Mouse (Mus musculus) stomach, embryonic 14.5 days (tissue): ENCODE measurements around the gene E130208F15Rik. TPM values are rescaled to one million over a fixed set of nuclear protein-coding genes. Genes with fewer than 3 reads are reported as not detected.
A peak's percentile ranks its signal among the peaks of the same experiment; 100 is the strongest.

ENCODE experiments used
- ATAC-seq: fragments of 200-750 bp; cut with Nextera tagmentation; 2 replicates; pipeline ENCODE4 v1.8.0; 2017; ENCODE audit warnings: low read depth, moderate TSS enrichment; ENCODE audit not compliant: insufficient number of reproducible peaks, insufficient read depth, low FRiP score
- H3K27ac ChIP-seq: fragments of 300-500 bp; sonication (generic); 2 replicates; pipeline ENCODE4 v1.5.1; 2014; ENCODE audit warnings: mild to moderate bottlenecking, low read length, moderate library complexity, mixed read lengths
- H3K27me3 ChIP-seq: fragments of 300-500 bp; sonication (generic); 2 replicates; pipeline ENCODE4 v1.6.1; 2014; ENCODE audit warnings: low read length, control low read depth, mixed read lengths; ENCODE audit not compliant: control insufficient read depth, insufficient read depth
- H3K36me3 ChIP-seq: fragments of 300-500 bp; sonication (generic); 2 replicates; pipeline ENCODE4 v1.6.1; 2014; ENCODE audit warnings: mild to moderate bottlenecking, control low read depth, low read length, moderate library complexity, mixed read lengths; ENCODE audit not compliant: control insufficient read depth, insufficient read depth
- H3K4me1 ChIP-seq: fragments of 300-500 bp; sonication (generic); 2 replicates; pipeline ENCODE4 v1.6.1; 2014; ENCODE audit warnings: low read length, control low read depth, mixed read lengths; ENCODE audit not compliant: control insufficient read depth, insufficient read depth
- H3K4me2 ChIP-seq: fragments of 300-500 bp; sonication (generic); replicated peaks from 2 replicates; pipeline ENCODE4 v1.6.1; 2014; ENCODE audit warnings: low read depth, low read length, control low read depth
- H3K4me3 ChIP-seq: fragments of 300-500 bp; sonication (generic); 2 replicates; pipeline ENCODE4 v1.5.1; 2014; ENCODE audit warnings: low read depth, low read length, control low read depth
- H3K9ac ChIP-seq: fragments of 300-500 bp; sonication (generic); replicated peaks from 2 replicates; pipeline ENCODE4 v1.6.1; 2014; ENCODE audit warnings: low read depth, mild to moderate bottlenecking, control low read depth, low read length, moderate library complexity, mixed read lengths
- H3K9me3 ChIP-seq: fragments of 300-500 bp; sonication (generic); 2 replicates; pipeline ENCODE4 v1.6.1; 2016; ENCODE audit warnings: low read depth, low read length, control low read depth; ENCODE audit not compliant: control insufficient read depth
- WGBS: fragments of 180-500 bp; shearing (Covaris S2); extraction: QIAGEN DNeasy Blood & Tissue Kit; methylation state at CpG from one replicate; pipeline ENCODE4 v1.1.7; 2014; 5-methylcytosine and 5-hydroxymethylcytosine counted together
- polyA plus RNA-seq: library from polyadenylated mRNA; unstranded; fragments of >200 nt; fragmentation: Nextera tagmentation; extraction: Ambion mirVana; gene quantifications from 2 replicates; pipeline ENCODE4 v1.2.1, GENCODE M21; 2014

Gene E130208F15Rik
- polyA plus RNA-seq, 1 experiment from 2014 or later, result not detected

- Histone ChIP-seq H3K9ac (no peak overlapping the region), H3K9me3 (no peaks in the 10 kb centered on the region), H3K27ac (no peak overlapping the region), H3K4me1 (no peaks in the 10 kb centered on the region), H3K4me3 (no peak overlapping the region), H3K4me2 (no peak overlapping the region), H3K27me3 (no peaks in the 10 kb centered on the region), H3K36me3 (no peaks in the 10 kb centered on the region)
- WGBS, result 68% methylated on average over 8 of the region's 8 CpGs
- ATAC-seq, result no peak
These were observed 34.7 kb upstream of the E130208F15Rik start for GRCm38 (mm10) chr7:30286701-30287410.

DNA sequence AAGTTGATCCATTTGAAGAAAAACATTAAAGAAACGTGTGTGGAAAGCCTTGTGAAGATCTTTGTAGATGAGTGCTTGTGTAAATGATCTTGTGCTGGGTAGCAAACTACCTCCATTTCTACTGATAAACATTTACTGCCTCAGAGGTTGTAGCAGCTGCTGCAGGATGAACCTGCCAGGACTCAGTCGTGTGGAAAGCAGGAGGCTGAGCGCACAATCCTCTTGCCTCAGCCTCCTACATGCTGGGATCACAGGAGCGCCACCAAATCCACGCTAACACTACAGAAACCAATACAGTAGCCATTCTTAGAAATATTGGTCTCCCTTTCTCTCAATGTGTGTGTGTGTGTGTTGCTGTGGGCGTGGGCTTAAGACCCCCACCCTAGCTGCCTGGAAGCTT, 33.5 kb upstream of the E130208F15Rik start:
- no peaks in the 10 kb centered on the region for H3K27me3 ChIP-seq
- no peak overlapping the region for H3K9ac ChIP-seq
- H3K27ac ChIP-seq, result no peak overlapping the region
- H3K36me3 ChIP-seq, result no peaks in the 10 kb centered on the region
- 67% methylated on average over 6 of the region's 6 CpGs for WGBS
- H3K9me3 ChIP-seq, result no peaks in the 10 kb centered on the region
- no peak overlapping the region for H3K4me2 ChIP-seq
- no peak for ATAC-seq
- no peak overlapping the region for H3K4me3 ChIP-seq
- H3K4me1 ChIP-seq, result no peaks in the 10 kb centered on the region

DNA sequence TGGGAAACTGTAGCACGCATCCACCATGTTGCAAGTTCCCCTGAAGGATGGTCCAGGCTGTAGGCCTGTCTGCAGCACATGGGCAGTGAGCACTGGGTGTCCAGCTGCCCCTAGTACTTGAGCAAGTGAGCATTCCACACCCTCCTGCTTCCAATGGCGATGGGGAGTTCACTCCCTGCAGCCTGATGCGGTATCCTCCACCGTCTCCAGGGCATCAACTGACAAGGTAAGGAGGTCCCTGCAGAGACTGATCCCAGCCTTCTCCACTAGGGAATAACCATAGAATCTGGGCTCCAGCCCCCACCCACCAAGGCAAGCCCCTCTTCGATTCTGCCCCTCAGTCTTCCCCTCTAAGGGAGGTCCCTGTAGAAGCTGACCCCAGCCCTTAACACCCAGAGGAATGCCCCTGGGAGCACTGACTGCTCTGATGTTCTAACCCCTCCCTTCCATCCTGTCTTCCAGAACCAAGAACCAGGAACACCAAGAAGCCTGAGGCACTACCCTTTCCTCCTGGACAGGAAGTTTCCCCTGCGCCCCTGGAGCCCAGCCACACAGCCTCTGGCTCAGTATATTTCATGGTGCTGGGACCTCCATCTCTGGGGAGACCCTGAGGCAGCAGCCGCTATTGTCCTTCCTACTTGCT, 32.3 kb upstream of the E130208F15Rik start:
- ATAC-seq, result 0 out of 2 replicates have a peak, but pooled peaks have one; percentile 9
- Histone ChIP-seq H3K9me3 (no peaks in the 10 kb centered on the region), H3K4me3 (no peak overlapping the region), H3K9ac (no peak overlapping the region), H3K4me1 (no peaks in the 10 kb centered on the region), H3K27me3 (no peaks in the 10 kb centered on the region), H3K27ac (no peak overlapping the region), H3K4me2 (no peak overlapping the region), H3K36me3 (no peaks in the 10 kb centered on the region)
- 69% methylated on average over 7 of the region's 7 CpGs for WGBS

DNA sequence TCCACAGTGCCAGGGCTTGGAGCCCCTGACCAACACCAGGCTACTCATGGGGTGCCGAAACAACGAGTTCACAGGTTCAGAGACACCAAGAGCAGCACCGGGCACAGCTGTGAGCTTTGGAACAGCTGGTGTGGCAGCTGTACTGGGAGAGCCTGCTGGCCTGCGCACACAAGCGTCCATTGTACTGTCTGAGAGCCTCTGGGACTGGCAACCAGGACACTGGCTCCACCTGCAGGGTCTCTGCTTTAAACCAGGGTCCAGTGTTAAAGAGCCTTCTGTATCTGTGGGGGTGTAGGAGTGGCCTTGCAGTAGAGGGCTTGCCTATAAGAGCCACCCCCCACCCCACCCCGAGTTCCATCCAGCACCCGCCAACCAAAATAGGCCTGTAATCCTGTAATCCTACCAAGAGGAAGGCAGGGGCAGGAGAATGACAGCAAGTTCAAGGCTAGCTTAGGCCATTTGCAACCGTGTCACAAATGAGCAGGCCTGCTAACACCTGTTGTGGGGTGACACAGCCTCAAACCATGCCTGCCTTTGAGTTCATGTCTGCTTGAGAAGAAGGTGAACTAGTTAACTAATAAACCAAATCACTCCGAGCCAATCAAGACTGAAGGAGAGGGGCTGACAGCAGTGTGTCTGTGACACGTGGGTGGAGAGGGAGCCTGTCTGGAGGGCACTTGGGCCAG, 31.7 kb upstream of the E130208F15Rik start:
- 65% methylated on average over 10 of the region's 10 CpGs for WGBS
- H3K27me3 ChIP-seq, result no peaks in the 10 kb centered on the region
- H3K4me2 ChIP-seq, result no peak overlapping the region
- ATAC-seq, result peak; percentile 59; the same call in 1 of the 2 replicates
- no peak overlapping the region for H3K9ac ChIP-seq
- H3K4me1 ChIP-seq, result no peaks in the 10 kb centered on the region
- H3K36me3 ChIP-seq, result no peaks in the 10 kb centered on the region; the same call in 1 of the 2 replicates
- H3K4me3 ChIP-seq, result no peak overlapping the region
- H3K9me3 ChIP-seq, result no peaks in the 10 kb centered on the region
- H3K27ac ChIP-seq, result no peak overlapping the region

DNA sequence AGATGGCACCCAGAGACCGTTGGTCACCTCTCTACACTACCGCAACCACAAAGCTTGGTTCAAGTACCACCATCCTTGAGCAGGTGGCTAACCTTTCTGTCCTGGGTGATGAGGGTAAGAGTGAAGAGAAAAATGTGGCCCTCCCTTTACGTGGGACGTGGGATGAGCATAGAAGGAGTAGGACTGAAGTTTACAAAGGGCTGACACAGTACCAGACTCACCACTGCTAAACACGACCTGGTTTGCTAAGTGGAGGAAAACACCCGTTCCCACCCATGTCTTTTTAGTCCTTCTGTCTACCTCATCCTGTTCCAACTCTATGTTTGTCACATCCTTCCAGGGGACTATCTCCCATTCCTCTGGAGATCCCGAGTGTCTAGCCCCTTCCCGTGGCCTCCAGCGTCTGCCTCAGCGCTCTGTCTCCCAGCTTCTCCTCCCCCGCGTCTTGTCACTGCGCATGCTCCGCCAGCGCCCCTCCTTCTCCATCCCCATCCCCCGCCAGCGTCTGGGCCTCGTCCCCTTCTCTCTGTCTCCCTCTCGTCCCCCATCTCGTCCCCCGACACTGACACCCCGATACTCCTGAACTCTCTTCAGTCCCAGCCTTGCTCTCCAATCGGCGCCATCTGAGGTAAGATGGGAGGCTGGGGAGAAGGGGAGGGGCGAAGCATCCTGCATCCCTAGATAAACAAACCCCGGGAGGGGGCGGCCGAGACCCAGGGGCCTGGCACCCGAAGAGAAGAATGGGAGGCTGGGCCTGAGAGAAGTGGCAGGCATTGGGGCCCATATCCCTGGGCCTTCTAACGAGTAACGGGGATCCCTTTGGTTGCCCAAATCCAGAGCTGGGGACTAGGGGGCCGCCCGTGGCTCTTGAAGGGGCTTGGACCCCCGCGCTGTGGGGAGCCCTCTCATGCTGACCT, 30.1 kb upstream of the E130208F15Rik start, which contains the start of gene Clip3:
Clip3 (plus strand) TSS at position 514 of the 917 bp plus-strand sequence.
- Histone ChIP-seq H3K4me2 (peak within 1 kb of the TSS; percentile 61), H3K36me3 (peaks cover 3% of the 10 kb centered on the region; the same call in 1 of the 2 replicates), H3K27me3 (no peaks in the 10 kb centered on the region), H3K4me3 (peak within 1 kb of the TSS; percentile 55), H3K27ac (peak within 1 kb of the TSS; percentile 49), H3K9ac (peak within 1 kb of the TSS; percentile 85), H3K4me1 (no peaks in the 10 kb centered on the region), H3K9me3 (no peaks in the 10 kb centered on the region)
- peak; percentile 73 for ATAC-seq
- 7% methylated on average over 35 of the region's 35 CpGs for WGBS

GRCm38 (mm10) chr7:30293795-30294194, 27.7 kb upstream of the E130208F15Rik start:
- Histone ChIP-seq H3K27ac (no peak overlapping the region), H3K36me3 (peaks cover 16% of the 10 kb centered on the region), H3K4me3 (no peak overlapping the region), H3K9me3 (no peaks in the 10 kb centered on the region), H3K4me2 (no peak overlapping the region), H3K27me3 (no peaks in the 10 kb centered on the region), H3K9ac (no peak overlapping the region), H3K4me1 (no peaks in the 10 kb centered on the region)
- 82% methylated on average over 13 of the region's 13 CpGs for WGBS
- ATAC-seq, result no peak

- no peak overlapping the region for H3K27ac ChIP-seq
- H3K9me3 ChIP-seq, result no peaks in the 10 kb centered on the region
- peaks cover 19% of the 10 kb centered on the region for H3K36me3 ChIP-seq
- H3K4me2 ChIP-seq, result no peak overlapping the region
- no peak for ATAC-seq
- no peaks in the 10 kb centered on the region for H3K4me1 ChIP-seq
- 89% methylated on average over 5 of the region's 5 CpGs for WGBS
- H3K27me3 ChIP-seq, result no peaks in the 10 kb centered on the region
- H3K9ac ChIP-seq, result no peak overlapping the region
- no peak overlapping the region for H3K4me3 ChIP-seq
These were observed 27.2 kb upstream of the E130208F15Rik start for GRCm38 (mm10) chr7:30294296-30294695.

DNA sequence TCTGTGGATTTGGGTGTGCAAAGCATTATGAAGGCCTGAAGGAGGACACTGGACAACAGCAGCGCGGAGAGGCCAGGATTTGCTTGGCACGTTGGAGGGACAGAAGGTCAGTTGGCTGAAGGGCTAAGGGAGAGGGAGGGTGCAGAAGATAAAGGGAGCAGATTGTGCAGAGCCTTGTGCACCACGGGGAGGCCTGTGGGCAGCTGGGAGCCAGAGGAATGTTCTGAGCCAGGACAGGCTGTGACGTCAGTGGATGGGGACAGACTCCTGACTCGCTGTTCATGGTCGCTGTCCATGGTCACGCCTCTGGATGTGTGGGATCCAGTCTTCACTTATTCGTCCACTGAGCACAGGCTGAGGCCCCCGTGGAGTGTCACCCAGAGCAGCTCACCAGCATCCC, 26.4 kb upstream of the E130208F15Rik start:
- no peaks in the 10 kb centered on the region for H3K9me3 ChIP-seq
- 62% methylated on average over 10 of the region's 10 CpGs for WGBS
- peaks cover 22% of the 10 kb centered on the region for H3K36me3 ChIP-seq
- H3K4me3 ChIP-seq, result no peak overlapping the region
- H3K4me1 ChIP-seq, result no peaks in the 10 kb centered on the region
- H3K27ac ChIP-seq, result no peak overlapping the region
- no peak overlapping the region for H3K4me2 ChIP-seq
- no peaks in the 10 kb centered on the region for H3K27me3 ChIP-seq
- H3K9ac ChIP-seq, result no peak overlapping the region
- no peak for ATAC-seq
